Mouse (Mus musculus): ENCODE measurements around the gene Smc4. TPM values are rescaled to one million over a fixed set of nuclear protein-coding genes. Genes with fewer than 3 reads are reported as not detected.

The Smc4 gene
- total RNA-seq (2014; fragmentation: Nextera tagmentation), result 591 and 614 TPM in 2 replicates
- total RNA-seq (2017), result 364 and 430 TPM in 2 replicates
- polyA plus RNA-seq (2012), result 98.6 and 99.9 TPM in 2 replicates

DNA sequence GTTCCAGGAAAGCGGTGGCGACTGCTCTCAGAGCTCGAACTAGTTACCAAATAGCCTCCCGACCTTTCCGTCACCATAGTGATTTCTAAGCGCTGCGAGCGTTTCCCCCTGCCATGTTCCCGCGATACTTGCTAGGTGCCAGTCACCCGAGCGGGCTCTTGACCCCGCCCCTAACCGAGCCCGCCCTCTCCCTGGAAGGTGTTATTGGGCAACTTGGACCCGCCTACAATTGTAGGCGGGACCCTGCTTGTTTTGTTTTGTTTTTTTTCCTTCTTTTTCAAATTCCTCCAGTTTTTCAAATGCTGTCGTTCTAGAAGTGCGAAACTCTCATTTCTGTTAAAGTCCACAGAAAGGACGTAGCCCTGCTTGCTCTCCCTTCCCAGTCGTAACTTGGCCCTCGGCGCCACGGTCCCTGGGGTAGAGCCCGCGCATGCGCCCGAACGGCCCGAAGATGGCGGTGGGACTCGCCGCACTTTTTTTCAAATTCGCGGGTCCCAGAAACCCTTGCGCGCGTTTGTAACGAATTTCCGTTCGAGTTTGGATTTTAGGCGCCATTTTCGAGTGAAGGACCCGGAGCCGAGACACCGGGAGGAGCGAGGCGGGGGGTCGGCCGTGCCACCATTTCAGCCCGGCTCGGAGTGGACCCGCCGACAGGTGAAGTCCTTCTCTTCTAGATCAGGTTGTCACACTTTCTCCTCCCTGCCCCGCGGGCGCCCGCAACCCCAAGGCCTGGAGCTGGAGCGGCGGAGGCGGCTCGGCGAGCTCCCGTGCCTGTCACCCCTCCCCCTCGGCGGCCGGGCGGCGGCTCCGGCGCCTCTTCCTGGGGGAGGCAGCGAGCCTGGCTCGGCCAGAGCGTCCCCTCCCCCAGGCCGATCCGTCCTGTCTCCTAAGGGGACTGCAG is at the start of gene Smc4, which contains the start of gene Ift80:
Smc4 (plus strand) TSS at position 302 of the 901 bp plus-strand sequence.
Ift80 (minus strand) TSS at position 134 of the 901 bp plus-strand sequence.
- Histone ChIP-seq H3K9me3 (replicated peaks) (0 out of 2 replicates have a peak, but pooled peaks cover 2% of the 10 kb centered on the region), H3K4me3 (ENCODE audit: low read depth, low read length) (peak within 1 kb of the TSS; percentile 98), H3K36me3 (replicated peaks) (peaks cover 24% of the 10 kb centered on the region), H3K27me3 (ENCODE audit: insufficient read depth, low read length) (no peaks in the 10 kb centered on the region), H3K4me1 (ENCODE audit: insufficient read depth, low read depth, low read length) (peaks cover 4% of the 10 kb centered on the region)
- DNase-seq (ENCODE audit: low spot score) (peak; percentile 74), ATAC-seq (ENCODE audit: extremely low read depth, insufficient number of reproducible peaks, low FRiP score, poor library complexity, severe bottlenecking) (peak; percentile 90)
- TF ChIP-seq GATA1 (IDR thresholded peaks at IDR 0.05; ENCODE audit: borderline replicate concordance, low read length) (no peak), CTCF (IDR thresholded peaks at IDR 0.05; ENCODE audit: low read depth, low read length) (no peak), TAL1 (conservative IDR thresholded peaks at IDR 0.05; ENCODE audit: low read depth, low read length) (no peak), POLR2AphosphoS5 (IDR thresholded peaks at IDR 0.05; ENCODE audit: insufficient replicate concordance, low read depth, low read length) (no peak), GATA2 (IDR thresholded peaks at IDR 0.05; ENCODE audit: borderline replicate concordance, low read depth, low read length) (no peak)

DNA sequence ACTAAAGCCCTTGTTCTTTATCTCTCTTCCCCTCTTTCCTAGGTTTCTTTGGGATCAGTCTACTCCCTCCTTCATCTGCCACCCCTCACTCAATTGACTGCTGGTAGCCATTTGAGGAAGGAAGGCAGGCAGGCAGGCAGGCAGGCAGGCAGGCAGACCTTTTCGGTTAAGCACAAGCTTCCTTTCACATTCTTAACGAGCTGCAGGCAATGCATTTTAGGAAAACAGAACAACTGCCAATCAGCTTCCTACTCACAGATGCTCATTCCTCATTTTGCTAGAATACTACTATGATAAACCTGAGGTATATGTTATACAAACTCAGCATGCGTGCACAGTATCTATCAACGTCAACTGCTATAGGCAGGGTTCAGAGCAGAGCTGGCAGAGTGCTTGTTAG is 48.1 kb upstream of the Smc4 start:
- DNase-seq (ENCODE audit: low spot score) (no peak), ATAC-seq (ENCODE audit: extremely low read depth, insufficient number of reproducible peaks, low FRiP score, poor library complexity, severe bottlenecking) (no peak)
- Histone ChIP-seq H3K4me3 (ENCODE audit: low read depth, low read length) (no peak overlapping the region), H3K27me3 (ENCODE audit: insufficient read depth, low read length) (no peaks in the 10 kb centered on the region), H3K9me3 (replicated peaks) (no peaks in the 10 kb centered on the region), H3K4me1 (ENCODE audit: insufficient read depth, low read depth, low read length) (peaks cover 2% of the 10 kb centered on the region; the same call in 1 of the 2 replicates), H3K36me3 (replicated peaks) (peaks cover 35% of the 10 kb centered on the region)
- no peak for TF ChIP-seq GATA2 (IDR thresholded peaks at IDR 0.05; ENCODE audit: borderline replicate concordance, low read depth, low read length)
- TF ChIP-seq POLR2AphosphoS5 (IDR thresholded peaks at IDR 0.05; ENCODE audit: insufficient replicate concordance, low read depth, low read length), result no peak
- no peak for TF ChIP-seq CTCF (IDR thresholded peaks at IDR 0.05; ENCODE audit: low read depth, low read length)
- TF ChIP-seq TAL1 (conservative IDR thresholded peaks at IDR 0.05; ENCODE audit: low read depth, low read length), result no peak
- TF ChIP-seq GATA1 (IDR thresholded peaks at IDR 0.05; ENCODE audit: borderline replicate concordance, low read length), result no peak

DNA sequence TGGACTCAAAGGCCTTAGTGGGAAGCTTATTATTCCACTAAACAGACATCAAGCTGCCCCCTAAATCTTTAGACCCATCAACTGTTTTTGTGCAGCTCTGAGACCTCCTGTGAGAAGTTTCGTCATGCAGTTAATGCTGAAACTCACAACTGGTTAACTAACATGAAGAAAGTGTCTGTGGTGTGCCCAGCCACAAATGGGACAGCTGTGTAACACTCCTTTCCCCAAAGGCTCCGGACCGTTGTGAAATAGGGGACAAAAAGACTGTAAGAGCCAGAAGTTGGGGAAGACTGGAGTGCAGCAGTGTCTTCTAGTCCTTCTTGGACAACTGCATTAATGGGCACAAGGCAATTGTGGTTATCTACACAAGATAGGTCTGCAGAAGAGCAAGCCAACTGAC is 47.1 kb upstream of the Smc4 start:
- no peak for DNase-seq (ENCODE audit: low spot score)
- H3K36me3 ChIP-seq (replicated peaks), result peaks cover 40% of the 10 kb centered on the region
- TF ChIP-seq CTCF (IDR thresholded peaks at IDR 0.05; ENCODE audit: low read depth, low read length) (no peak), POLR2AphosphoS5 (IDR thresholded peaks at IDR 0.05; ENCODE audit: insufficient replicate concordance, low read depth, low read length) (no peak), GATA1 (IDR thresholded peaks at IDR 0.05; ENCODE audit: borderline replicate concordance, low read length) (no peak), TAL1 (conservative IDR thresholded peaks at IDR 0.05; ENCODE audit: low read depth, low read length) (no peak), GATA2 (IDR thresholded peaks at IDR 0.05; ENCODE audit: borderline replicate concordance, low read depth, low read length) (no peak)
- H3K27me3 ChIP-seq (ENCODE audit: insufficient read depth, low read length), result no peaks in the 10 kb centered on the region
- no peak for ATAC-seq (ENCODE audit: extremely low read depth, insufficient number of reproducible peaks, low FRiP score, poor library complexity, severe bottlenecking)
- no peaks in the 10 kb centered on the region for H3K4me1 ChIP-seq (ENCODE audit: insufficient read depth, low read depth, low read length)
- no peaks in the 10 kb centered on the region for H3K9me3 ChIP-seq (replicated peaks)
- no peak overlapping the region for H3K4me3 ChIP-seq (ENCODE audit: low read depth, low read length)

DNA sequence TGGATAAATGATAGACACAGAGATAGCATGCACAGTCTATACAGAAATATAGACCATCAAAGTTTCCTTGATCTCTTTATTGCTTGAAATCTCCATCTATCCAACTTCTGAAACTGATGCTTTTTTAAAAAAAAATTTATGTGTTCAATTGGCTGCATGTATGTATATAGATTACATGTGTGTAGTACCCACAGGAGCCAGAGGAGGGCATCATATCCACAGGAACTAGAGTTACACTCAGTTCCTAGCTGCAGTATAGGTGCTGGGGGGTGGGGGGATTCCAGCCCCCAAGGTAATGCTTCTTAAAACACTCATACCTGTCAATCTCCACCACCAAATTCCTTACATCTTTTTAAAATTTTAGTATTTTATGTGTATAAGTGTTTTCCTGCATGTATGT is 39.9 kb upstream of the Smc4 start:
- ATAC-seq (ENCODE audit: extremely low read depth, insufficient number of reproducible peaks, low FRiP score, poor library complexity, severe bottlenecking), result no peak
- TF ChIP-seq CTCF (IDR thresholded peaks at IDR 0.05; ENCODE audit: low read depth, low read length), result peak; percentile 21; the same call in 1 of the 2 replicates
- TF ChIP-seq GATA2 (IDR thresholded peaks at IDR 0.05; ENCODE audit: borderline replicate concordance, low read depth, low read length), result no peak
- no peak for DNase-seq (ENCODE audit: low spot score)
- Histone ChIP-seq H3K9me3 (replicated peaks) (peaks cover 3% of the 10 kb centered on the region; the same call in 1 of the 2 replicates), H3K4me1 (ENCODE audit: insufficient read depth, low read depth, low read length) (peaks cover 25% of the 10 kb centered on the region), H3K27me3 (ENCODE audit: insufficient read depth, low read length) (no peaks in the 10 kb centered on the region), H3K36me3 (replicated peaks) (peaks cover 53% of the 10 kb centered on the region), H3K4me3 (ENCODE audit: low read depth, low read length) (no peak overlapping the region)

DNA sequence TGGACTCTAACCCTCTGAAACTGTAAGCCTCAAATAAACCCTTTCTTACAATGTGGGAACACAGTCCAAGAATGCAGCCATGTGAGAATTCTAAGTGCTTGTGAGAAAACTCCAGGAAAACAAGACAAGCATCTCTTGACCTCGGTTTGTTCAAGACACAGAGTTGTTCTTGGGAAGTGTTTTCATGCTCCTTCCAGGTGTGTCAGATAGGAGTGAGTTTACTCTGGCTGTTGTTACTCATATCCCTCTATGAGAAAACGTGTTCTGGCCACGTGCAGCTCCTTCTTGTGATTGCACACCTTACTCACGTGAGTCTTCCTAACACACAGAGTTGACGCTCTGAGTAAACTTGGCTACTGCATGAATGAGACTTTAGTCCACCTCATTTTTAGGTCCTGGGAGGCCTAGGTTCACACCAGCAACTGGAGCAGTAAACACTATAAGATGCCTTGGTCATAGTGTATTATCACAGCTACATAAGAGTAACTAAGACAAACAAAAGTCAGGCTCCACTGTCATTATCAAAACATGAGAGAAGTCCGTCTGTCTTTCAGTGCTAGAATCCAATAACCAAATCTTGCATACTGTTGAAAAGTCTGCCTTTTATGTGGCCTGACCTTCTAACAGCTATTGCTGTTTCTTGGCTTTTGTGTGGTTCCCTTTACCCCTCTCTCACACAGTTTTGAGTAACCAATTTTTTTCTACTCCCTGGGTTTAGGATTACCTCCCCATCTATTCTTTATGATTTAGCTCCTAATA is 37.8 kb upstream of the Smc4 start:
- H3K4me1 ChIP-seq (ENCODE audit: insufficient read depth, low read depth, low read length), result peaks cover 33% of the 10 kb centered on the region
- H3K36me3 ChIP-seq (replicated peaks), result peaks cover 44% of the 10 kb centered on the region
- no peak overlapping the region for H3K4me3 ChIP-seq (ENCODE audit: low read depth, low read length)
- DNase-seq (ENCODE audit: low spot score) (no peak), ATAC-seq (ENCODE audit: extremely low read depth, insufficient number of reproducible peaks, low FRiP score, poor library complexity, severe bottlenecking) (no peak)
- peaks cover 3% of the 10 kb centered on the region; the same call in 1 of the 2 replicates for H3K9me3 ChIP-seq (replicated peaks)
- no peak for TF ChIP-seq POLR2AphosphoS5 (IDR thresholded peaks at IDR 0.05; ENCODE audit: insufficient replicate concordance, low read depth, low read length)
- TF ChIP-seq GATA1 (IDR thresholded peaks at IDR 0.05; ENCODE audit: borderline replicate concordance, low read length), result no peak
- TF ChIP-seq GATA2 (IDR thresholded peaks at IDR 0.05; ENCODE audit: borderline replicate concordance, low read depth, low read length), result no peak
- no peak for TF ChIP-seq CTCF (IDR thresholded peaks at IDR 0.05; ENCODE audit: low read depth, low read length)
- no peak for TF ChIP-seq TAL1 (conservative IDR thresholded peaks at IDR 0.05; ENCODE audit: low read depth, low read length)
- no peaks in the 10 kb centered on the region for H3K27me3 ChIP-seq (ENCODE audit: insufficient read depth, low read length)

DNA sequence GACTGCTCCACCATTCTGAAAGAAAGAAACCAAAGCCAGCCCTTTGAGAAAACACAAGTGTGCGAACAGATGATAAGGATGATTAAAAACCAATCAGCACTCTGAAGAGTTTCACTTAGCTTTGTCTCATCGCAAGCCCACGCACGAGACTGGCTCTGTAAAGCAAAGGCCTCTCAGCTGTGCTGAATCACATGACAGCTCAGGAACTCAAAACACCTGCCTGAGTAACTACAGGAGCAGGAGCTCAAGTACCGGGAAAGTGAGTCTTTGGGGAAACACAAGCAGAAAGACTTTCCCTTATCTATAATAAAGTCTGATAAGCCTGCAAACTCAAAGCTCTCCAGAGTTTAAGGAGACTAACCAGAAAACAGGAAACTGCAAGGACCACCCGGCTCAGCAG is 37.1 kb upstream of the Smc4 start:
- no peak for TF ChIP-seq GATA1 (IDR thresholded peaks at IDR 0.05; ENCODE audit: borderline replicate concordance, low read length)
- no peak for TF ChIP-seq CTCF (IDR thresholded peaks at IDR 0.05; ENCODE audit: low read depth, low read length)
- no peak for TF ChIP-seq GATA2 (IDR thresholded peaks at IDR 0.05; ENCODE audit: borderline replicate concordance, low read depth, low read length)
- no peak for TF ChIP-seq TAL1 (conservative IDR thresholded peaks at IDR 0.05; ENCODE audit: low read depth, low read length)
- TF ChIP-seq POLR2AphosphoS5 (IDR thresholded peaks at IDR 0.05; ENCODE audit: insufficient replicate concordance, low read depth, low read length), result no peak
- H3K36me3 ChIP-seq (replicated peaks), result peaks cover 44% of the 10 kb centered on the region
- ATAC-seq (ENCODE audit: extremely low read depth, insufficient number of reproducible peaks, low FRiP score, poor library complexity, severe bottlenecking) (peak; percentile 82), DNase-seq (ENCODE audit: low spot score) (peak; percentile 8)
- no peak overlapping the region; the same call in 1 of the 2 replicates for H3K4me3 ChIP-seq (ENCODE audit: low read depth, low read length)
- H3K9me3 ChIP-seq (replicated peaks), result peaks cover 3% of the 10 kb centered on the region; the same call in 1 of the 2 replicates
- no peaks in the 10 kb centered on the region for H3K27me3 ChIP-seq (ENCODE audit: insufficient read depth, low read length)
- H3K4me1 ChIP-seq (ENCODE audit: insufficient read depth, low read depth, low read length), result peaks cover 33% of the 10 kb centered on the region

Measured in G1E (cell line).